Mouse (Mus musculus): ENCODE measurements around the gene Eno3. TPM values are rescaled to one million over a fixed set of nuclear protein-coding genes. Genes with fewer than 3 reads are reported as not detected.
A peak's percentile ranks its signal among the peaks of the same experiment; 100 is the strongest.

Eno3 gene
- total RNA-seq, 2 experiments from 2014 or later = 9.2 to 10.9 TPM

DNA sequence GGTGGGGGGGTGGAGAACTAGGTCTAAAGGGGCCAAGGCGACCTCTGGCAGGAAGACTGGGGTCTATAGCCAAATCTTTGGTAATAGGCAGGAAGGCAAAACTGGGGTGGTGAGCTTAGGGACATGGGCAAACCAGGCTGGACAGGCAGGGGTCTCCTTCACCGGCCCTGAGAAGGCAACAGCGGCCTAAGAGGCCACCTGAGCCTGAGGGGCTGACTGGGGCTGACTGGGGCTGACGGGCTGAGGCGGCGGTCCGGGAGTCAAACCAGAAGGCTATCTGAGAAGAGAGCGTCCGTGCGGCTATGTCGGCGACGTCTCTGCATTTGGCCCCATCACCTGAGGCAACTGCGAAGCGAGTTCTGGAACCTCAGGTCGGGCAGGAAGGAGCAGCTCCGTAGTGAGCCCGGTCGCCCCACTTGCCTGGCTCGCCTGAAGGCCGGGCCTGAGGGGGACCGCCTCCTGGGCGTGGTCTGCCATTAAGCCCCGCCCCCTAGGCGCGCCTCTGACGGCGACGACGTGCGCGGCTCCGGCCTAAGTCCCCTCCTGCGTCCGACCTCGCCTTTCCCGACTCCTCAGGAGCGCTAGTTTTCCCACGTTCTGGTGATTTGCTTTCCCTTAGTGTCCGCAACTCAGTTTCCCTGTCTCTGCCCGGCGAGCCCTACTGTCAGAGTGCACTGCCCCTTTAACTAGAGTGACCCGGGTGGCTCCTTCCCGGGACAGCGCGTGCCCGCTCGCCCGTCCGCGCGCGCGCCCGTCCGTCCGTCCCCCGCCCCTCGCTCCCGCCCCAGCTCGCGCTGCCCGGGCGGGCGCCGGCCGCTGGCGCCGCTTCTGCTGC, 42.9 kb downstream of the Eno3 start, which contains the start of the genes Inca1 and Kif1c:
Inca1 (minus strand) TSS at position 434 of the 835 bp plus-strand sequence.
Kif1c (plus strand) TSS at position 827 of the 835 bp plus-strand sequence.
- intact Hi-C loops (cut with DNase I) = loop anchor here (2.0 kb wide), 1 partner anchor 55 kb away; no protein-coding TSS in a partner anchor
- peak; percentile 91 to 95 for DNase-seq (ENCODE audit: extremely low spot score in 1 of 2, low spot score in 2 of 2)

DNA sequence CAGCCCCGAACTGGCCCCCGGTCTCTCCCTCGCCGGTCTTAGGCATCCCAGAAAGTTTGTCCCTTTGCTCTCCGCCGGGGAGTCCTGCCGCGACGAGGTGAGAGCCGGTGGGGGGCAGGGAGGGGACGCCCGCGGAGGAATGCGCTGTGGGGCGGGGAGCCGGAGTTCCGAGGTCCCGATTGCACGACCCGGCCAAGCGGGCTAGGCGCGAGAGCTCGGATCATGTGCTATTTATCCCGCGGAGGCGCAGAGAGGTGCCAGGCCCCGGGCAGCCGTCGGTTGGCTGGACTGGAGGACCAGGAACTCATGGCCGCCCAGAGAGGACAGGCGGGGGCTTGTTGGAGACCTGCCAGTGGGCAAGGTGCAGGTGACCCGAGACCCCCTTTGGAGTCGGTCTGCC, 43.6 kb downstream of the Eno3 start:
- DNase-seq (ENCODE audit: extremely low spot score in 1 of 2, low spot score in 2 of 2) = peak; percentile 52 to 82
- intact Hi-C loops (cut with DNase I) = loop anchor here (2.0 kb wide), 1 partner anchor 54 kb away; no protein-coding TSS in a partner anchor

- peak in 1 of 2 experiments; percentile 50 for DNase-seq (ENCODE audit: extremely low spot score in 1 of 2, low spot score in 2 of 2)
- intact Hi-C loops (cut with DNase I) = loop anchor here (2.0 kb wide), 1 partner anchor 53 kb away; no protein-coding TSS in a partner anchor
Measured at GRCm38 (mm10) chr11:70701221-70701955, 44.4 kb downstream of the Eno3 start.

GRCm38 (mm10) chr11:70701984-70702733, 45.2 kb downstream of the Eno3 start:
- intact Hi-C loops (cut with DNase I) = loop anchor here (2.0 kb wide), 1 partner anchor 53 kb away; no protein-coding TSS in a partner anchor

DNA sequence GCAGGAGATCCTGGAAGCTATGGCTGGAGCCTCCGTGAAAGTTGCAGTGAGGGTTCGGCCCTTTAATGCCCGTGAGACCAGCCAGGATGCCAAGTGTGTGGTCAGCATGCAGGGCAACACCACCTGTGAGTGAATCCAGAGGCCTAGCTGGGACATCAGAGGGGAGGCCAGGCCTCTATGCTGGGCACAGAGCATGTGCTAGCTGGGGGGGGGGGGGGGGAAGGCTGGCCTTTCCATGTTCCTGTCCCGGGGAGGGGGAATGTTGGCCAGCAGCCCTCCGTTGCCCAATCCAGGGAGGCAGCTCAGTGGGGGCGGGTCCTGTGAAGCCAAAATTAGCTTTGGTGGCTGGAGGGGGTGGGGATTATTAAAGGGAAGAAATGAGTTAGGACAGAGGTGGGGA, 45.8 kb downstream of the Eno3 start:
- DNase-seq (ENCODE audit: extremely low spot score in 1 of 2, low spot score in 2 of 2) = peak in 1 of 2 experiments; percentile 49
- intact Hi-C loops (cut with DNase I) = no loop called here

More at GRCm38 (mm10) chr11:70701984-70702733, 45.2 kb downstream of the Eno3 start:
- DNase-seq (ENCODE audit: extremely low spot score in 1 of 2, low spot score in 2 of 2) = no peak

GRCm38 (mm10) chr11:70706127-70706526, 49.1 kb downstream of the Eno3 start:
- no peak for DNase-seq (ENCODE audit: extremely low spot score in 1 of 2, low spot score in 2 of 2)
- intact Hi-C loops (cut with DNase I) = no loop called here

DNA sequence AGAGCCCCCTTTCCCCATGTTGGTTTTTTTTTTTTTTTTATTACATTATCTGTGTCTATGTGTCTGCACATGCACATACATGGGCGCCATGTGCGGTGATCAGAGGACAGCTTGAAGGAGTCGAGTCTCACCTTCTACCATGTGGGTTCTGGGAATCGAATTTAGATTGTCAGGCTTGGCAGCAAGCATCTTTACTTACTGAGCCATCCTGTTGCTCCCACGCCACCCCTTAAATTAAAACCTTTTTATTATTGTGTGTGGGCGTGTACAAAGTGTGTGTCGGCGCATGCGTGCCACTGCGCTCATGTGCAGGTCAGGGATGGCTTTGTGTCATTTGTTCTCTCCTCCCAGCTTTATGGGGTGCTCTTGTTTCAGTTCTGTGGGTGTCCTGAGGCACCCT, 54.0 kb downstream of the Eno3 start:
- intact Hi-C loops (cut with DNase I) = no loop called here
- DNase-seq (ENCODE audit: extremely low spot score in 1 of 2, low spot score in 2 of 2) = no peak

Small RNAs within 50 kb of the gene (microRNA-seq; reads per million reads assigned to microRNA genes)
- not detected for gene Mir6925

Other genes starting within 250 kb of the Eno3 start
- 10 to 100 TPM; 48.1 to 48.6 TPM for gene Pelp1, start 247.2 kb upstream of the Eno3 start, total RNA-seq (2021)
- 10 to 100 TPM; 75.3 to 76.9 TPM for gene Arrb2, start 224.6 kb upstream of the Eno3 start, total RNA-seq (2021)
- gene Med11, start 205.3 kb upstream of the Eno3 start, total RNA-seq (2021) = 10 to 100 TPM; 20.7 to 23.1 TPM
- gene Zmynd15, start 197.8 kb upstream of the Eno3 start, total RNA-seq (2021) = 1 to 10 TPM; 1.0 to 1.1 TPM
- gene Cxcl16, start 197.2 kb upstream of the Eno3 start, total RNA-seq (2021) = under 1 TPM; 0.69 to 0.71 TPM
- 1 to 10 TPM; 1.4 to 1.5 TPM for gene Tm4sf5, start 152.0 kb upstream of the Eno3 start, total RNA-seq (2021)
- gene Vmo1, start 142.6 kb upstream of the Eno3 start, total RNA-seq (2021) = not detected
- gene Gltpd2, start 138.0 kb upstream of the Eno3 start, total RNA-seq (2021) = not detected
- gene Psmb6, start 131.8 kb upstream of the Eno3 start, total RNA-seq (2021) = 100 to 1,000 TPM; 218 to 220 TPM
- not detected for gene Gm40193, start 124.3 kb upstream of the Eno3 start, total RNA-seq (2021)
- 10 to 100 TPM; 21.4 to 24.5 TPM for gene Pld2, start 117.1 kb upstream of the Eno3 start, total RNA-seq (2021)
- 100 to 1,000 TPM; 252 to 262 TPM for gene Mink1, start 94.3 kb upstream of the Eno3 start, total RNA-seq (2021)
- gene 4930544D05Rik, start 41.4 kb upstream of the Eno3 start, total RNA-seq (2021) = 1 to 10 TPM in 1 of 2 experiments, under 1 TPM in 1; 0.45 to 1.1 TPM
- gene Chrne, start 38.0 kb upstream of the Eno3 start, total RNA-seq (2021) = under 1 TPM in 1 of 2 experiments, not detected in 1; 0.75 TPM
- not detected for gene Gp1ba, start 18.1 kb upstream of the Eno3 start, total RNA-seq (2021)
- 10 to 100 TPM; 62.2 to 62.7 TPM for gene Rnf167, start 10.0 kb upstream of the Eno3 start, total RNA-seq (2021)
- gene Slc25a11, start 9.7 kb upstream of the Eno3 start, total RNA-seq (2021) = 100 to 1,000 TPM; 112 to 121 TPM
- 100 to 1,000 TPM; 286 to 295 TPM for gene Pfn1, start 2.6 kb upstream of the Eno3 start, total RNA-seq (2021)
- gene Spag7, start 12.2 kb downstream of the Eno3 start, total RNA-seq (2021) = 10 to 100 TPM; 50.1 to 52.9 TPM
- gene Camta2, start 30.9 kb downstream of the Eno3 start, total RNA-seq (2021) = 100 to 1,000 TPM; 151 to 152 TPM
- gene Inca1, start 43.0 kb downstream of the Eno3 start, total RNA-seq (2021) = 1 to 10 TPM; 1.2 to 2.0 TPM
- 10 to 100 TPM; 38.6 to 41.8 TPM for gene Kif1c, start 43.3 kb downstream of the Eno3 start, total RNA-seq (2021)
- gene Zfp3, start 107.0 kb downstream of the Eno3 start, total RNA-seq (2021) = 10 to 100 TPM; 13.8 to 15.8 TPM
- gene Scimp, start 155.4 kb downstream of the Eno3 start, total RNA-seq (2021) = not detected
- 100 to 1,000 TPM; 113 to 115 TPM for gene Rabep1, start 187.6 kb downstream of the Eno3 start, total RNA-seq (2021)

All from left cerebral cortex, postnatal 10 days (tissue).